Mouse (Mus musculus) liver (tissue): Measurements from ENCODE around the gene Ttn.

Source experiments
- DNase-seq: peaks from one replicate; pipeline ENCODE4 v3.0.0-alpha.2; 2020; ENCODE audit warnings: mixed read lengths

The Ttn gene

DNA sequence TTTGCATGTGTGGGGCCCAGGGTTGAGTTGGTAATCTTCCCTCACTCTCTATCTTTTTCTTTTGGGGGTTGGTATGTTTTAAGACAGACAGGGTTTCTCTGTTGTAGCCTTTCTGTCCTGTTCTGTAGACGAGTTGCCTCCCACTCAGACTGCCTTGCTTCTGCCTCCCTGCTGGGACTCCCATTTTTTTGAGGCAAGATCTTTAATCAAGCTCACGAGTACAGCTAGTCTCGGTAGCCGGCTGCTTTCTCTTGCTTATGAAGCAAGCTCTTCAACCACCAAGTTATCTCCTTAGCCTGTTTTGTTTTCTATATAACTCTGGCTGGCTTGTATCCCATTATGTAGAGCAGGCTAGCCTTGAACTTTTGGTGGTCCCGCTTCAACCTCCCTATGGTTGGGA, 288.6 kb downstream of the Ttn start:
- no peak for DNase-seq

DNA sequence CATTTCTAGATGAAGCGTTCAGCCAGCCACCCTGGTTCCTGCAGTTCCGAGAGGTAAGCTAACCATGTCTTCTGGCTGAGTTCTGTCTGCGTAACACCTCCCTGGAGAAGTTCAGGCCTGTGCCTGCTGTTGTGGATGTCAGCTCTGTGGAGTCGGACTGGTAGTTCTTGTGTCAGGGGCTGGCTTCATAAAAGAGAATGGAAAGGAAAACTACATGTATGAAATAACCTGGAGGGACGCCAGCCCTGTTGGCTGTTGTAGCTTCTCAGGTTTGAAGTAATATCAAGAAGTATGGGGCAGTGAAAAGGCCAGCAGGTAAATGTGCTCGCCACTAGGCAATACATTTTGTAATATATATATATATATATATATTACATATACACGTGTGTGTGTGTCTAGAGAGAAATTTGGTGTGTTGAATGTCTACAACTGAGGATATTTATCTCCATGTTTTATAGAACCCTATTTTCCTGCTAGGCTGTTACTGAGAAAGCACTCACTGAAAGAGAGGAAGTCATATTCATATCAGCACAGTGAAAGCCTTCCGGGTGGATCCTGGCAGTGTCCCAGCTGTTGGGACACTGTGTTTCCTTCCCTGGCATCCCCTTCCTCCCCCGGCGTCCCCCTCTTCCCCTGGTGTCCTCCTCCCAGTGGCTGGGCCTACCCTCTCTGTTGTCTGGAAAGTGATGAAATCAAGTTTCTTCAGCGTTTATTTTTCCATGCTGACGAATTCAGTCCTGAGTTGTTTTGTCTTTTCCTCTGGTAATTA, 291.7 kb downstream of the Ttn start:
- peak; percentile 26 for DNase-seq

DNA sequence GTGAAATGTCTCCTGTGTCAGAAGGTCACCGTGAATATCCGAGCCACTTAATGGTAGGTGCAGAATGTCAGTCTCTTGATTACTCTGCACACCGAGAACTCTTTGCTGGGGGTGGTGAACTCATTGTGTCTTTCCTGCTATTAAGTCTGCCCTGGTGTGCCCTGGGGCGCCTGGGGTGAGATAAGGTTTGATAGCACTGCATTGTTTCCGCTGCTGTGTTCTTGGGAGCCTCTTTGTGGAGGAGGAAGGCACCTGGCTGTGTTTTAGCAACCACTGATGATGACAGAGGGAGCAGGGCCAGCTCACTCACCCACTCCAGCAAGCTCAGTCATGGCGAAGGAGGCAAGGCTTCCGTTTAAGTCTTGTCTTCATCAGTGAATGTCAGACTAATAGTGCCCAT, 294.2 kb downstream of the Ttn start:
- no peak for DNase-seq

DNA sequence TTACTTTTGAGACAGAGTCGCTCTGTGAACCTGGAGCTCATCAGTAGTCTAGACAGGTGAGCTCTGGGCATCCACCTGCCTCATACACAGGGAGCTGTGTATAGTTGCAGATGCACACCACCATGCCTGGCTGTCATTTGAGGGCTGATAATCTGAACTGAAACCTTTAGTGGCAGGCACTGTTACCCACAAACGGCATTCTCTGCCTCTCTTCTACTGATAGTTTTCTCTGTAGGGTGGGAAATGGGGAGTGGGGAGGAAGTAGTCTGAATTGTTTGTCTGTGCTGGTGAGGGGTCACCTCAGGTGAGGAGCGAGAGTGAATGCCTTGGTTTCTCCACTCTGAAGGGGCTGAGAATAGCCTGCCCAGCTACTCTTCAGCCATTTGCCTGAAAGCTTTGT, 294.7 kb downstream of the Ttn start:
- DNase-seq: no peak

DNA sequence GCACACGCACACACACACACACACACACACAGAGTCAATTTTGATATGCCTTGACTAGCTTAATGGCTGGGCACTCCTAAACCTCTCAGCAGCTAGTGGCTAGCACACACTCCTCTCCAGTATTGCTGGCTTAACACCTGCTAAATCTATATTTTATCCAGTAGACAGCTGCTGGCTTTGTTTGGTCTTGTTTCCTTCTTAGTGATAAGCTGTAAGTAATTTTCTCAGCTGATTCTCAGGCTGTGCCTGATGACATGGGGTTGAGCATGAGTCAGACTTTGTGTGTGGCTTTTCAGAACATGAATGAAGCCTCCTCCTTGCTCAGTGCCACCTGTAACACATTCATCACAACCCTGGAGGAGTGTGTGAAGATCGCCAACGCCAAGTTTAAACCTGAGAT, 295.4 kb downstream of the Ttn start:
- DNase-seq: no peak

DNA sequence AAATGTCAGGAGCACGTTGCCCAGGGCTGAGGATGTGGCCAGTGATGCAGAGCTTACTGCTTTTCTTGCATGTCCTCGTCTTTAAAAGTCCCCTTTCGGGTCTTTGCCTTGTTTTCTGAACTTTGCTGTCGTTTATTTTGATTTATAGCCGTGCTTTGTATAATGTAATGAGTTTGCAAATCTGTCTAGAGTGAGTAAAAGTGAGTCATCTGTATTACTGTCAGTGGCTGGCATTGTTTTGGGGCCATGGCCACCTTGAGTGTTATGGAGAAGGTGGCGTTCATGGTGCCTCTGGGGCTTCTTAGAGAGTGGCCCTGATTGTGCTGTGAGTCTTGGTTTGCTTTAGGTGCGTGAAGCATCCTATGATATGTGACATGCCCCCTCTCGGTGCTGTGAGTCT, 300.0 kb downstream of the Ttn start:
- DNase-seq: no peak

DNA sequence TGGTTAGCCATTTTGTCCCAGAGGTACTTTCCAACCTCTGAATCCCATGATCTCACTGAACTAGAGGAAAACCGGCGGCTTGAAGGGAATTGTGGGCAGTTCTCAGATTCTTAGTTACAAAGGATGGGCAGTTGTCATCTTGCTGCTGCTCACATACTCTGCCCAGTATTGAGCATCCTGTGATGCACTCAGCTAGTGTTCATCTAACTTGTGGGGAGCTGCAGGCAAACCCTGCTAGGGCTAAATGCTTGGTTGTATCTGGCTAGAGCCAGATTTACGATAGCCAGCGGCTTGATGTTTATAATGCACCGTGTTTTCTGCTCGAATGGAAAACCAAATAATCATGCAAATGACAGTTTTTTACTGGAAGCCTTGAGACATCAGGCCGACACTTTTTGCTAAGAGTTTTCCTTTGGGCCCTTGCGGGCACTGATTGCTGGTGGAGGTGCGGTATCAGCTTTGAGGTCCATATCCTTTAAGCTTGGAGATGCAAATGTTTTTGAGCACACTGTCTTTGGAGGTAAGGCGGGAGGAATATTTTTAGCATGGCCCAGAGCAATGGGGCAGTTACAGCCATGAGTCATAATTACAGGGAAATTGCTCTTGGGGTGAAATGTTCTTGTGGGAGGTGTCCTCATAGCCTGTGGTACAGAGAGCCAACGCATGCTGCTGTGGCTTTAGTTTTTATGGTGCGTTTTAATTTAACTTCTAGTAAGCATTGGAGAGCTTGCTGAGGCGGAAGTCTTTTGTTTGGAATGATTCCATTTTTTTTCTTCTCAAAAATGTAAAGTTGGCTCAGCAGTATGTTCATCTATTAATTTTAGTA, 305.7 kb downstream of the Ttn start:
- DNase-seq: no peak

DNA sequence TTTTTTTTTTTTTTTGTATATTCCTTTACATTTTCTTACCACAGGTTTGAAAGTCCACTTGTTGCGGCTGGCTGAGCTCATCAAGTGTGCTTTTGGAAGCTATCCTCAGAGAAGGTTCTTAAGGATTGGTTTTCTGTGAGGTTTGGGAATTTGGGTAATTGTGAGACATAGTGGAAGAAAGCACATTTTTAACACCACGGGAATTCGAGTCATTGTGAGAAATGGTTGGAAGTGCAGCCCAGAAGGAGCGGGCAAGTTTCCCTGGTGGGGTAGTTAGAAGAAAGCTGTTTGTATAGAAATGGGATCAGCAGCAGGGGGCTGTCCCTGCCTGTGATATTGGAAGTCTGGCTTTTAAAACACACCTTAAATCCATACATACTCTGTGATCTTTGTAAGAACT, 306.4 kb downstream of the Ttn start:
- DNase-seq: no peak

DNA sequence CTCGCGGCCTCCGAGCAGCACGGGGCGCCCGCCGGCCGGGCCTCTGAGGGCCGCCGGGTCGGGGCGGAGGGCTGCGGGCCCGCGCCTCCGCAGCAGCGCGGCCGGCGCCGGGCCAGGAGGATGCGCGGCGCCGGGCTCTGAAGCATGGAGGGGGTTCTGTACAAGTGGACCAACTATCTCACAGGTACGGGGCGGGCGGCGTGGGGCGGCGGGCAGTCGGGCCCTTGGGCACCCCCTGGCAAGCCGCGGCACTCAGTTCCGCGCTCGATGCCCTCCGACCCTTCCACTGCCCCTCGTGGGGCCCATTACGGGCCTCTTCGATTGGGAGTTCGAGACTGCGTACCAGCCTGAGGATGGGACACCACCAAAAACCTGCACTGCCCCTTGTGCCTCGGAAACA, 306.9 kb downstream of the Ttn start:
- peak; percentile 25 for DNase-seq

DNA sequence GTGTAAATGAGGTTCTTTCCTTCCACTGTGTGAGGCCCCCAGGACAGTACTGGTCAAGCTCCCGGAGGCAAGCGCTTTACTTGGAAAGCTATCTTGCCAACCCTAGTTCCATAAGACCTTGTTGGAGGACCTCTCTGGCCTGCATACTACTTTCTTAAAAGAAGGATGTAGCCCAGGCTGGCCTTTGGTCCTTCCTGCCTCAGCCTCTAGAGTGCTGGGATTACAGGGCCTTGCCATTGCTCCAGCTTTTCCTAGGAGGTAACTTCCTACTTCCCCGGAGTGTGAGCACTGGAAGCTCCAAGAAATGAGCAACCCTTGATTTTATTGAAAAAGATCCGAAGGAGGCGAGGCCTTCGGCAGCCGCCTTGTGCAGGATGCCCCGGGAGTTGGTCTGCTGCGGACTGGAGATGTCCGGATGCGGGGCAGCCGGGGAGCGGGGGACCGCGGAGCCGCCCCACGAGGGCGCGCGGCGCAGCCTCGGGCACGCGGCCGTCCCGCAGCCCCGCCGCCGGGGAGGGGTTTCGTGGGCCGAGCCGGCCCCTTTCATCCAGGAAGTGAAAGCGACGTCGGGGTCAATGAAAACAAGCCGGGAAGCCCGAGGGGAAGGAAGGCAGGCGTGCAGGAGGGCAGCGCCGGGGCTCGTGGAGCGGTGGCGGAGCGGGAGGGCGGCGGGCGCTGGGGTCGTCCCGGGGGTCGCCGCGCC, 307.5 kb downstream of the Ttn start, which contains the start of gene Plekha3:
TSS of gene Plekha3 (plus strand) at position 557 of the 703 bp plus-strand sequence.
- DNase-seq: peak; percentile 81

DNA sequence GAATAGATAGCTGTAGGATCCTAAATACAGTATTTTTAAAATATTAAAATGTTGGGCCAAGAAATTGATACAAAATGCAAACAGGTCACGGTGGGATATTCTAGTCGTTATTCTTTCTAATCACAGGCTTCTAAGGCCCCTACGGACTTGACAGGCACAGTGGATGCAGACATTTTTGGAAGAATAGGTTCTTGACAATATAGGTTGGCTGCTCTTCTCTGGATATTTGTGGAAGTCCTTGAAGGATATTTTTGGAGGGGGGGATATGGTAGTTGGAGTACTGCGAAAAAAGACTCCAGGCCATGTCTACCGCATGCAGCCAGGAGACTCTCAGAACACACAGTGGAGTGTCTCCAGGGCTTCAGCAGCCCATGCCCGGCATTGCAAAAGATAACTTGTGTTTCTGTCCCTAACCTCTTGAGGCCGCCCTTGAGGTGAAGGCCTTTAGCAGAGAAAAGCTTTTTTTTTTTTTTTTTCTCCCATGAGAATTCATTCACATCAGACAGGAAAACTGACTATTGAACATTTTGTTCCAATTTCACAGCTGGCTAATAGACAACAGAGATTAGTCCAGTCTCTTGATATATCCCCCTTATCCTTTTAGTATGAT, 308.8 kb downstream of the Ttn start:
- peak; percentile 63 for DNase-seq

DNA sequence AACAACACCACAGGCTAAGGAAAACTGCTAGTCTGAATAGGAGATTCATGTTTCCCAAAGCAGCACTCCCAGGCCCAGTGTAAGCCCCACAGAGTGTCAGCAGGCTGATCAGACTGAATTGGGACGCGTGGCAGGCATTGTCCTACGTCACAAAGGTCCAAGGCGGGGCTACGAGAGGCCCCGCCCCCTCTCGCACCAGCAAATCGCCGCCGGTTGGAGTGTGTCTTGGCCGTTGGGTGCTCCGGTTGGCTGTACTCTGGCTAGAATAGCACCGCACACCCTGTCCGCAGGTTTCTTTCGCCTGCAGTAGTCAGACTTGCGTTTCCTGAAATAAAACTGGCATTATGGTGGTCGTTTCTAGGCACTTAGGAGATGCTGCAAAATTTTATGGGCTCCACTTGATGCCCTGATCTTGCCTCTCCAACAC, 309.4 kb downstream of the Ttn start, which contains the start of gene Fkbp7:
TSS of gene Fkbp7 (minus strand) at position 151 of the 427 bp plus-strand sequence.
- DNase-seq: peak; percentile 93

DNA sequence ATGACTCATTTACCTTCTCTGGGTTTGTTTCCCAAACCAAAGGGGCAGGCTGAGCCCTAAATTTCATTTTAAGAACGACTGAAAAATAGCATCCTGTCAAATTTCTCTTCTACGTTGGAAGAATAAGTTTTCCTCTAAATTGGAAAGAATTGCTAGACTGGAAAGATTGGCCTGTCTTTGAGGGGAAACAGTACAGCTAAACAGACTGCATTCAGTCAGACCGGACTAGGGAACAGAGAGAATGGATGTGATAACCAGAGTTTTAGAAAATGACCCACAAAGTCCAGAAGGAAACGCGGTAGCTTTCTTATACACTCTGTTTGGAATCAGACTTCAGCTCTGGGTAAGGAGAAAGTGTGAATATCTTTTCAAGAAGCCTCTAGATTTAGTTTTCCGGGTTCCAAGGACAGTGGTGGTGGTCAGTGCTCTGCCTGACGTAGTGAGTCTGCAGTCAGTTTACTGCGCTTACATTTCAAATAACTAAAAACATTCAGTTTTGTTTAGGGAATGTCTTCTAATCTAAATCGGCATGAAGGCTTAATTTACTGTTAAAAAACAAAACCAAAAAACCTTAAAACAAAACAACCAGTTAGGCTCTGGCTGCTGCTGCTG, 310.1 kb downstream of the Ttn start:
- no peak for DNase-seq

DNA sequence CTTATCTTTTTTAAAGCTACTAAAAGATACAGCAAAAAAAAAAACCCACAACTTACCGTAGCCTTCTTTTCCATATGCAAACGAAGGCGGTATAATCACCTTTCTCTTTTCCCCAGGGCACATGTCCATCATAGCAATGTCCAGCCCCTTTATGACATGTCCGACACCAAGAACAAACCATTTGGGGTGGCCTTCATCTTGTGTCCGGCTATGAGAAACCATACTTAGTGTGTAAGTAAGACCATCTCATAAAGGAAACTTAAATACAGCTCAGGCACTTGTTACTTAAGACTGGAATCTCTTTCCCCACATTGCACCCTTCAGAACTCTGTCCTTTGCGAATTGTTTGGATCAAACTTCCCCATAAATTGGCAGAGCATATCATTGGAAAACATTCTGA, 310.7 kb downstream of the Ttn start:
- DNase-seq: no peak

DNA sequence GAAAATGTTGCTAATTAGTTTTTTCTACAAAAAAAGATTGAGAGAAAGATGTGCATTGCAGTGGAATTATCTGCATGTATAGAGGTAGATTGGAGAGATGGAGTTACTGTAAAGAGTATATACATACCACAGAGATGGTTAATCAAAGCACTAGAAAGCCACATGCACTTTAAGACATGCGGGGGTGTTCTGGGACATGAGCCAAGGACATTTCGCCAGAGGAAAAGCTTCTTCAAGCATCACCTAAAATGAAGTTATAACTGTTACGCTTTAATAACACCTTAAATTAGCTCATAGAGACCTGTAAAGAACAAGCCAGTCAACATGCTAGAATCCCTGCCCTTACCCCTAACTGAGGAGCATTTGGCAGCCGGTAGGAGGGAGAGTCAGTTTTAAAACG, 315.1 kb downstream of the Ttn start:
- DNase-seq: no peak

DNA sequence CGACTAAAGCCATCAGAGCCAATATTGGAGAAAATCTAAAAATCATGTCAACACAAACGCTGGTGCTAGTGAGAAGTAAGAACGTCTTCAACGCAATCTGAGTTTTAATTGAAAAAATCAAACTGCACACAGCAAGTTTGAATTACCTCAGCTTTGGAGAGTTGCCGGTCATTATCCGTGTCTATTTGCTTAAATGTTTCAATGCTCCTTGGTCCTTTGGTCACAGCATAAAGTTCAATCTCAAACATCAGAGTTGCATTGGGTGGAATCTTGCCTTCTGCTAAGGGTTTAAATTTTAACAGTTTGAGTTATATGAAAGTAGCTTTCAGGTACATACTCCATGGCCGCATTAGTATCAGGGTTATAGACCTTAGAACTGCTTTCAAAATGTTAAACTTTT, 316.8 kb downstream of the Ttn start:
- no peak for DNase-seq

DNA sequence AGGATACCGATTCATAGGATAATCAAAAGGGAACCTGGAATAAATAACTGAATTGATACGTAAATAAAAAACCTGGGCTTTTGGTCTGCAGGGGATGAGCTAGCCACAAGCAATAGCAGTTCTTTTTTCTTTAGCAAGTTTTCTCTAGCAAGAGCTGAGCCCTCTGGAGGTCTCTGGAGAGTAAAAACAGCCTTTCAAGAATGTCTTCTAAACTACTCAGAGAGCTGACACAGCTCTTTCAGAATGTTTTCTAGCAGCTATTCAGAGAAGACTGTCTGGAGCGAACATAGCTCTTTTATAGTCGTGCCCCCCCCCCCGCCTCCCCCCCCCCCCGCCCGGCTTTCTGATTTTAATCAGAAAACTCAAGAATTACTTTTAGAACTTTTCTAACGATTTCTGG, 322.9 kb downstream of the Ttn start:
- DNase-seq: no peak

DNA sequence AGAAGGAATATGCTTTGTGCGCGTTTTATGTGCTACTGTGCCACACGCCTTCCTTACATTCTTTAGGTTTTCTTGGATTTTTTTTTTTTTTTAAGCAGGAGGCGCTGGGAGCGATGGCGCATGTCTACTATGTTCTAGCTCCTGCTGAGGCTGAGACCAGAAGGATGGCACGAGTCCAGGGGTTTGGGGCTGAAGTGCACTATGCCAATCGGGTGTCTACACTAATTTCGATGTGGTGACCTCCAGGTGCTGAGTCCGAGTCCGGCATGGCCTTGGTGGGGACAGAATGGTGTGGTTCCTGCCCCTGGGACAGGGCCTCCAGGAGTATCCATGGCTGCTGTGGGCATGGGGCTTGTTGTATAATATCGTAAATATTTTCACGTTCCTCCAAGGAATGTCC, 323.8 kb downstream of the Ttn start:
- no peak for DNase-seq

DNA sequence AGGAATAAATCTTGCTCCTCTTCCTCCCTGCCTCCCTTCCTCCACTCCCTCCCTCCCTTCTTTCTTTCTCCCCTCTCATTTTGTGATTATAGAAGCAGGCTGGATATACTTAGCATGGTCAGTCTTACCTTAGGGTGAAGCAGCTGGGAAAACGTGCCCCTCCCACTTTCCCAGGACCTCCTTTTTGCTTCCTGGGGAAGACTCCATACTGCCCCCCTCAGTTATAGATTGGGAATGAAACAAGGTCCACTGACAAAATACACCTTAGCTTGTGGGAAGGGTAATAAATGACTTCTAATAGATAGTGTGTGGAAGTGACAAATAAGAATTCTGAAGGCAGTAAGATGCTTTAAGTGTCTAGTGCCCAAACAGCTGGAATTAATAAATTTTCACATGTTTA, 326.4 kb downstream of the Ttn start:
- no peak for DNase-seq

DNA sequence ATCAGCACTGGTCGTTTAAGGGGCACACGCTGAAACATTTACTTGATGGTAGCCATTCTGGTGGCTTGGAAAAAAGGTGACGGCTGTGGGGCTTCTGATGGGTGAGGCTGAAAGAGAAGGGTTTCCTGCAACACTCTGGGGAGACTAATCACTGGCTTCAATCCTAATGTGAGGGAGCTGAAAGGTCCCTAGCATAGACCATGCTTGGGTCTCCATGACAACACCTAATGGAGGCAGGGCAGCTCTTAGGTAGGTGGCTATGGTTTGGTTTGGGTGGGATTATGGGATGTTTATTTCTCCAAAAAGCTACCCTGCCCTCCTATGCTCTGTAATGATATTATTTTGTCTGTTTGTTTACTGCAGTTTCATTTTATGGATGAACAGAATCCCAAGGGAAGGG, 326.9 kb downstream of the Ttn start:
- DNase-seq: no peak

DNA sequence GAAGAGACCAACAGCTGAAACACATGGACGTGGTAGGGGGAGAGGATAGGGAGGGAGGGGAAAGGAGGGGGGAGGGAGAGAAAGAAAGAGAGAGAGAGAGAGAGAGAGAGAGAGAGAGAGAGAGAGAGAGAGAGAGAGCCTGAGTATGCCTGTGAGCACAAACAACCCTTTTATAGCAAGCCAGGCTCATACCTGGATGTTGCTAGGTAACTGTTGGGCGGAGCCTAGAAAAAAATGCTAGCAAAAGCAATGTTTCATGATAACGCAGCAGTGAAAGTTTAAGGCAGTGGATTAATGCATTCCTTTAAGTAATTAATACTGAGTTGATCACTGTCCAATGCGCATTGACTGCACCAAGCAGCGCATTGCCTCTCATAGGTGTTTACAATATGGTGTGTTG, 327.7 kb downstream of the Ttn start:
- no peak for DNase-seq
